Mouse (Mus musculus) kidney, postnatal 0 days (tissue): ENCODE measurements around the gene Gm1604a. TPM values are rescaled to one million over a fixed set of nuclear protein-coding genes. Genes with fewer than 3 reads are reported as not detected.
"Not testable (repeated sequence)": the region's sequence is repeated elsewhere in the genome, so short reads cannot be mapped to it uniquely, and the experiment has no call there.

Source experiments
- ATAC-seq: fragments of 200-750 bp; cut with Nextera tagmentation; replicated peaks from 2 replicates; pipeline ENCODE4 v1.8.0; 2017; ENCODE audit warnings: low read depth, moderate number of reproducible peaks, moderate TSS enrichment, moderate library complexity; ENCODE audit not compliant: low FRiP score
- DNase-seq: peaks from one replicate; pipeline ENCODE4 v3.0.0-alpha.2; 2016; ENCODE audit warnings: low spot score
- H3K27ac ChIP-seq: fragments of 300-500 bp; sonication (generic); 2 replicates; pipeline ENCODE4 v1.5.1; 2014; ENCODE audit warnings: mild to moderate bottlenecking
- H3K27me3 ChIP-seq: fragments of 300-500 bp; sonication (generic); 2 replicates; pipeline ENCODE4 v1.6.1; 2014; ENCODE audit warnings: low read length, mixed read lengths; ENCODE audit not compliant: insufficient read depth
- H3K36me3 ChIP-seq: fragments of 300-500 bp; sonication (generic); 2 replicates; pipeline ENCODE4 v1.6.1; 2014; ENCODE audit warnings: low read length, mixed read lengths; ENCODE audit not compliant: insufficient read depth
- H3K4me1 ChIP-seq: fragments of 300-500 bp; sonication (generic); replicated peaks from 2 replicates; pipeline ENCODE4 v1.6.1; 2014; ENCODE audit warnings: antibody characterized with exemption, low read length, mixed read lengths; ENCODE audit not compliant: insufficient read depth
- H3K4me2 ChIP-seq: fragments of 300-500 bp; sonication (generic); 2 replicates; pipeline ENCODE4 v1.6.1; 2014; ENCODE audit warnings: mild to moderate bottlenecking, low read length, moderate library complexity, mixed read lengths
- H3K4me3 ChIP-seq: fragments of 300-500 bp; sonication (generic); replicated peaks from 2 replicates; pipeline ENCODE4 v1.5.1; 2014; ENCODE audit warnings: low read depth, low read length
- H3K9ac ChIP-seq: fragments of 300-500 bp; sonication (generic); 2 replicates; pipeline ENCODE4 v1.6.1; 2014; ENCODE audit warnings: low read depth, low read length
- H3K9me3 ChIP-seq: fragments of 300-500 bp; sonication (generic); replicated peaks from 2 replicates; pipeline ENCODE4 v1.6.1; 2016; ENCODE audit warnings: low read length, inconsistent platforms, mixed read lengths
- CTCF ChIP-seq: IDR thresholded peaks from 2 replicates; pipeline ENCODE4 v1.5.1; 2016; ENCODE audit warnings: antibody characterized with exemption, low read depth, mild to moderate bottlenecking, moderate library complexity
- WGBS: fragments of 180-500 bp; shearing (Covaris S2); extraction: QIAGEN DNeasy Blood & Tissue Kit; methylation state at CpG from one replicate; pipeline ENCODE4 v1.1.7; 2014; 5-methylcytosine and 5-hydroxymethylcytosine counted together
- polyA plus RNA-seq: library from polyadenylated mRNA; unstranded; fragments of >200 nt; fragmentation: Nextera tagmentation; extraction: Ambion mirVana; gene quantifications from 2 replicates; pipeline ENCODE4 v1.2.1, GENCODE M21; 2015

Gm1604a gene
- polyA plus RNA-seq, 1 experiment from 2014 or later = 0.43 TPM

- peak; percentile 80 for ATAC-seq
- not testable (repeated sequence) for H3K4me2 ChIP-seq, H3K9me3 ChIP-seq, H3K4me1 ChIP-seq, H3K27me3 ChIP-seq, H3K9ac ChIP-seq, H3K27ac ChIP-seq, H3K36me3 ChIP-seq, H3K4me3 ChIP-seq
- WGBS = 42% methylated on average over 3 of the region's 6 CpGs
- peak; percentile 0 for DNase-seq
These were observed 5.3 kb downstream of the Gm1604a start for GRCm38 (mm10) chr17:7030622-7031174.

- not testable (repeated sequence) for H3K36me3 ChIP-seq, ATAC-seq, H3K4me1 ChIP-seq, H3K9ac ChIP-seq, H3K4me2 ChIP-seq, H3K27ac ChIP-seq, H3K9me3 ChIP-seq, H3K27me3 ChIP-seq, H3K4me3 ChIP-seq, DNase-seq
- 52% methylated on average over 3 of the region's 17 CpGs for WGBS
These were observed 8.1 kb downstream of the Gm1604a start for GRCm38 (mm10) chr17:7033192-7034166.

- H3K4me1 ChIP-seq, H3K9me3 ChIP-seq, H3K27me3 ChIP-seq, H3K36me3 ChIP-seq, H3K27ac ChIP-seq, H3K4me3 ChIP-seq, DNase-seq, H3K9ac ChIP-seq, ATAC-seq, H3K4me2 ChIP-seq: not testable (repeated sequence)
- WGBS = 71% methylated on average over 2 of the region's 4 CpGs
These were observed 43.7 kb downstream of the Gm1604a start for GRCm38 (mm10) chr17:7068997-7069539.

GRCm38 (mm10) chr17:7069561-7070240, 44.3 kb downstream of the Gm1604a start:
- not testable (repeated sequence) for H3K27me3 ChIP-seq, H3K4me3 ChIP-seq, DNase-seq, H3K4me1 ChIP-seq, H3K4me2 ChIP-seq, H3K9me3 ChIP-seq, ATAC-seq, H3K27ac ChIP-seq, H3K9ac ChIP-seq, H3K36me3 ChIP-seq
- 85% methylated on average over 4 of the region's 7 CpGs for WGBS

- peak; percentile 30 for ATAC-seq
- not testable (repeated sequence) for H3K4me2 ChIP-seq, H3K9me3 ChIP-seq, H3K36me3 ChIP-seq, H3K4me1 ChIP-seq, H3K27ac ChIP-seq, H3K9ac ChIP-seq, H3K27me3 ChIP-seq, H3K4me3 ChIP-seq
- peak; percentile 65 for TF ChIP-seq CTCF
- WGBS = 34% methylated on average over 3 of the region's 3 CpGs
- peak; percentile 49 for DNase-seq
These were observed 49.1 kb downstream of the Gm1604a start for GRCm38 (mm10) chr17:7074494-7074893.

GRCm38 (mm10) chr17:7075519-7075918, 50.2 kb downstream of the Gm1604a start:
- DNase-seq, H3K4me2 ChIP-seq, H3K27ac ChIP-seq, H3K9ac ChIP-seq, H3K4me3 ChIP-seq, H3K36me3 ChIP-seq, H3K27me3 ChIP-seq, ATAC-seq, H3K4me1 ChIP-seq, H3K9me3 ChIP-seq: not testable (repeated sequence)
- 83% methylated on average over 5 of the region's 6 CpGs for WGBS
